In the genomic region with DNA sequence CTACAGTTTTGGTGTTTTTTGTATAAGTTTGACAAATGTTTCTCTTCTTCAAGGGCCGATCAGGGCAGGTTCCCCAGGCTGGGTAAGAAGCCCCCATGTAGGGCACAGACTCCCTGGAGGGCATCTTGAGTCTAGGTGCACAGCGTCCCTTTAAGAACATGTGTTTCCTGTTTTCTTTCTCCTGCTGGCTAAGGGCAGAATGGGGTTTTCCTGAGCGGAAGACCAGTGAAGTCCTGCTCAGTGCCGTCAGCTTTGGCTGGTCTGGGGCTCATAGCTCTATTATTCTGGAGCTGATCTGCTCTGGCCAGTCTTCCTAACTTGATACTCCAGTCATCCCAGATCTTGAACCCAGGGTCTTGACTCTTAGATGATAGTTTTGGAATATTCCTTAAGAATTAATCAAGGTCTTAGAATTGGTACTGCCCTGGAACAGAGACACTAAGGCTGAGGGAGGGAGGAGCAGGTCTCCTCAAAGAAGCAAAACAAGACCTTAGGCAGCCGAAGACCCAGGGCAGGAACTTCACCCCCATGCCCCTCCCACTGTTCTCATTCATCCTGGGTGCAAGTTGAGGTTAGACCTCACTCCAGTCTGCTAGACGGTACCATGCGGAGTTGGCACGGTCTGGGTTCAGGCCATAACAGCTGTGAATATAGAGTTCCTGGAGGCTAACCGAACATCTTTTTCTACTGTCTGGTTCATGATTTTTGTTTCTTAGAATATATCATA, we compare ENCODE assay signal across 8 mouse cellular contexts.
DNase-seq lines count a peak whose midpoint lies in the region; ATAC-seq and TF ChIP-seq lines count a peak whose summit lies in the region.

No protein-coding gene starts in this region.

- H3K4me1 ChIP-seq in hindbrain, embryonic 11.5 days (replicated peaks; ENCODE audit: control insufficient read depth, insufficient read depth, low read length), result no peaks in the 10 kb centered on the region

- ATAC-seq in common myeloid progenitor, adult 5-6 weeks (replicated peaks; ENCODE audit: low read depth, poor library complexity, severe bottlenecking), result peak; percentile 61
- peak; percentile 76 for ATAC-seq in inflammation-experienced regulatory T-cells, adult 6 months
- ATAC-seq in megakaryocyte, adult 5-6 weeks (ENCODE audit: poor library complexity, severe bottlenecking), result peak; percentile 49
- ATAC-seq in hindbrain, embryonic 11.5 days (ENCODE audit: low FRiP score), result no peak

- intact Hi-C loops in left cerebral cortex, adult 2 months (cut with DNase I), result no loop called here
- intact Hi-C loops in left cerebral cortex, postnatal 4 days (cut with DNase I), result no loop called here

- H3K4me3 ChIP-seq in left cerebral cortex, adult 2 months, result no peak overlapping the region
- no peak overlapping the region for H3K4me3 ChIP-seq in hindbrain, embryonic 11.5 days (ENCODE audit: low read depth, low read length)

- H3K36me3 ChIP-seq in hindbrain, embryonic 11.5 days (ENCODE audit: control insufficient read depth, insufficient read depth, low read length), result no peaks in the 10 kb centered on the region

- DNase-seq in left cerebral cortex, adult 2 months (ENCODE audit: extremely low spot score in 1 of 2, low spot score in 2 of 2), result no peak
- no peak for DNase-seq in left cerebral cortex, adult 8-10 months (ENCODE audit: low spot score in 2 of 2)
- DNase-seq in layer of hippocampus, adult 18-20 months (ENCODE audit: low spot score in 2 of 2), result no peak
- DNase-seq in left cerebral cortex, postnatal 4 days, result no peak
- no peak for DNase-seq in hindbrain, embryonic 11.5 days (ENCODE audit: low spot score)

- 73% methylated on average over 9 of the region's 9 CpGs for WGBS in hindbrain, embryonic 11.5 days

- TF ChIP-seq CTCF in left cerebral cortex, adult 2 months (IDR thresholded peaks at IDR 0.05), result no peak; the same call in 1 of the 2 replicates

- H3K9ac ChIP-seq in hindbrain, embryonic 11.5 days (ENCODE audit: low read depth, low read length), result no peak overlapping the region

- H3K9me3 ChIP-seq in hindbrain, embryonic 11.5 days (ENCODE audit: control insufficient read depth, low read length), result no peaks in the 10 kb centered on the region

- peak overlapping the region; percentile 55 for H3K27ac ChIP-seq in left cerebral cortex, adult 2 months
- no peak overlapping the region for H3K27ac ChIP-seq in hindbrain, embryonic 11.5 days (ENCODE audit: low read depth, low read length)

- no peaks in the 10 kb centered on the region for H3K27me3 ChIP-seq in hindbrain, embryonic 11.5 days (ENCODE audit: control insufficient read depth, insufficient read depth, low read length)

- no peak overlapping the region for H3K4me2 ChIP-seq in hindbrain, embryonic 11.5 days (replicated peaks; ENCODE audit: low read depth, low read length)
